Mouse (Mus musculus): Measurements from ENCODE around the gene Olfr659. TPM values are rescaled to one million over a fixed set of nuclear protein-coding genes. Genes with fewer than 3 reads are reported as not detected.

Gene Olfr659
- not detected for total RNA-seq (2021)
- long read RNA-seq, experiment 1: 0 reads
- long read RNA-seq, experiment 2: 0 reads

DNA sequence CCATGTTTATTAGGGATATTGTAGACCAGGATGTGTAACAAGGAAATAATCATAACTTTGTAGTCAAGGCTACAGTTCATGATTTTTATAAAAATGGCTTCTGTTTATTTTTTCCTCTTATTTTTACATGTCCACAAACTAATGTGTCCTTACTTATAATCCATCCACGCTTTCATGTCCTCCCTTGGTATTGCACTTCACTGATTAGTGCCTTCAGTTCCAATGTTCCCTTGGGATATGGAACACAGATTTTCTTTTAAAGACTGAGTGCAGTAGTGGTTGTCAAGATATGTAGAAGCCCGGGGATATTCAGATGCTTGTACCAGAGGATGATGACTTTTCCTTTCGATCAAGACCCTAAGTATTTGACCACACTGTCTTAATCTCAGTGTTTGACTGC, at the start of gene Olfr659:
Olfr659 (plus strand) TSS at position 301 of the 400 bp plus-strand sequence.
- DNase-seq (ENCODE audit: low spot score in 2 of 2): no peak

DNA sequence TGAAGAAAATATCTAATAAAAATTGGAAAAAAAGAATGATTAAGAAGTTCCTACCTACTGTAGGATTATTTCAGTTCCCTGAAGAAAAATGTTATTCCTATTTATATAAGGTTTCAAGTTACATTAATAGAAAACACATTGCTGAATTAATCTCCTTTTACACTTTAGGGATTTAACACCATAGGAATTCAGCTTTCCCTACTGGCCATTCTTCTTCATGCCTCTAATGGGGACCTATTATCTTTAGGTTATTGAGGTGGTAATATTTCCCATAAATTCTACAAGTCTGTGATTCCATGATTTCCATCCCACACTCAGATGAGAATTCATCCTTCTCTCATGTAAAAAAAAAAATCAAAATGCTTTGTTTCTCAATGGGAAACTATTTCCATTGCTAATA, 42.1 kb upstream of the Olfr659 start, which contains the start of gene Olfr657:
Olfr657 (plus strand) TSS at position 301 of the 400 bp plus-strand sequence.
- no peak for DNase-seq (ENCODE audit: low spot score in 2 of 2)

DNA sequence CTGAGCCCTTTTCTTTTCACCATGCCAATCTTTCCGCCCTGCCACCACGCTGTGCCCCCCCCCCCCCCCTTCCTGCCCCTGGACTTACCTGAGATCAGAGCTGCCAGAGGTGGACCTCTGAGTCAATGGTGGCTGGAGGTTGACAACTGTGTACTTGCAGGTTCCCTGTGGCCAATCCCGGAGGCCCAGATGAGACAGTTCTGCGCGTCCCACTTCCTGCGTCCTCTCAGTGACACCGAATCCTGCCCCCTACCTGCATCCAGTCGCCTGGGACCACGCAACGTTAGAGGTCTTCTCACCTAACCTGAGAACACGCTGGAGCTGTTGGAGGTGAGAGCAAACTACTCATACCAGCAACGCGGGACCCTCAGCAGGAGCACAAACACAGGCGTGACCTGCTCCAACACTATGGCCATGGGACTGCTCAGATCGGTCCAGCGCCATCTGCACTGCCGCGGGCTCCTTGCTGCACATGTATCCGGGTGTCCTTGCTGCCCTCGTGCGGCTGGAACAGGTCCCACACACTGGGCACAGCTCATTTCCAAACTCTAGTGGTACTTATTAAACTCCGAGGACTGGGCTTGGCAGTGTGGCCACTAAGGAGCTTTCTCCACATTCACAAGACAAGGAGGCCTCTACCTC, 19.6 kb upstream of the Olfr659 start, which contains the start of gene Olfr658:
Olfr658 (minus strand) TSS at position 465 of the 642 bp plus-strand sequence.
- peak; percentile 7 to 29 for DNase-seq (ENCODE audit: low spot score in 2 of 2)

DNA sequence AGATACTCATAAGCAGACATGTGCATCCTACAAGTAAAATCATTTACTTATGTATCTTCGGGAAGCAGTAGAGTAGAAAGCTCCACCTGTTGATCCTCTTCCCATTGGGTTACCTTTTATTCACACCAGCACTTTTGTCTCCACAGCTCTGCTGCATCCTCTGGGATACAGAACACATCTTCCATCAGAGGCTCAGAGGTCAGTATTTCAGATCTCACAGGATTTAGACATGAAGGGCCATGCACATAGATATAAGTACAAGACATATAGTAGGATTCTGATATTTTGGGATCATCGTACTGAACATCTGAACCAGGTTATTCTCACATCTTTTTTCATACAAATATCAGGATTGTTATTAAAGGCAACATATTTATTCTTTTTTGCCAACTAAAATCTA, 19.6 kb downstream of the Olfr659 start, which contains the start of gene Olfr661:
Olfr661 (plus strand) TSS at position 301 of the 400 bp plus-strand sequence.
- DNase-seq (ENCODE audit: low spot score in 2 of 2): no peak

Other genes with a start within 250 kb of the Olfr659 start
- gene Trim30a, start 201.6 kb upstream of the Olfr659 start, total RNA-seq (2021): 1 to 10 TPM in 1 of 2 experiments, under 1 TPM in 1; 0.67 to 1.0 TPM
- under 1 TPM; 0.59 to 0.88 TPM for gene Trim30d, start 158.9 kb upstream of the Olfr659 start, total RNA-seq (2021)
- not detected for gene Olfr651, start 116.6 kb upstream of the Olfr659 start, total RNA-seq (2021)
- not detected for gene Olfr652, start 105.9 kb upstream of the Olfr659 start, total RNA-seq (2021)
- not detected for gene Olfr653, start 89.4 kb upstream of the Olfr659 start, total RNA-seq (2021)
- not detected for gene Olfr654, start 79.7 kb upstream of the Olfr659 start, total RNA-seq (2021)
- not detected for gene Olfr655, start 65.0 kb upstream of the Olfr659 start, total RNA-seq (2021)
- not detected for gene Olfr656, start 52.8 kb upstream of the Olfr659 start, total RNA-seq (2021)
- not detected for gene Olfr657, start 42.0 kb upstream of the Olfr659 start, total RNA-seq (2021)
- not detected for gene Olfr658, start 19.4 kb upstream of the Olfr659 start, total RNA-seq (2021)
- gene Olfr661, start 19.7 kb downstream of the Olfr659 start, total RNA-seq (2021): not detected
- not detected for gene Usp17le, start 110.7 kb downstream of the Olfr659 start, total RNA-seq (2021)
- gene Usp17lb, start 175.8 kb downstream of the Olfr659 start, total RNA-seq (2021): not detected
- not detected for gene Usp17la, start 190.3 kb downstream of the Olfr659 start, total RNA-seq (2021)
- gene Olfr665, start 211.3 kb downstream of the Olfr659 start, total RNA-seq (2021): not detected
- gene Olfr666, start 229.2 kb downstream of the Olfr659 start, total RNA-seq (2021): not detected

Data from left cerebral cortex, adult 18-20 months (tissue).